Mouse (Mus musculus) cortical plate, adult 2 months (tissue): Measurements from ENCODE around the gene Vcam1. TPM values are rescaled to one million over a fixed set of nuclear protein-coding genes. Genes with fewer than 3 reads are reported as not detected.
A peak's percentile ranks its signal among the peaks of the same experiment; 100 is the strongest.

ENCODE experiments used
- H3K27ac ChIP-seq: fragments of 200-500 bp; 2 replicates; pipeline ENCODE4 v1.5.1; 2012; ENCODE audit warnings: low read length, control low read depth, inconsistent platforms; ENCODE audit not compliant: insufficient read depth
- H3K4me1 ChIP-seq: fragments of 200-500 bp; 2 replicates; pipeline ENCODE4 v1.6.1; 2011; ENCODE audit warnings: low read length; ENCODE audit not compliant: control insufficient read depth, insufficient read depth
- H3K4me3 ChIP-seq: fragments of 200-500 bp; 2 replicates; pipeline ENCODE4 v1.5.1; 2011; ENCODE audit warnings: mild to moderate bottlenecking, low read length, control low read depth; ENCODE audit not compliant: insufficient read depth
- CTCF ChIP-seq: fragments of 200-500 bp; IDR thresholded peaks from 2 replicates; pipeline ENCODE4 v1.5.1; 2011; ENCODE audit warnings: mild to moderate bottlenecking, control low read depth, low read length; ENCODE audit not compliant: insufficient read depth; ENCODE audit errors: extremely low read depth
- POLR2A ChIP-seq: fragments of 200-500 bp; IDR thresholded peaks from 2 replicates; pipeline ENCODE4 v1.6.1; 2011; ENCODE audit warnings: mild to moderate bottlenecking, low read length, control low read depth; ENCODE audit not compliant: insufficient read depth; ENCODE audit errors: extremely low read depth
- polyA plus RNA-seq: library from polyadenylated mRNA; depleted of rRNA; stranded (reverse); fragments of >200 nt; gene quantifications from 2 replicates; pipeline ENCODE4 v1.2.3, GENCODE M21; 2012; rRNA removed

Vcam1 gene
- 17.3 and 17.5 TPM in 2 replicates for polyA plus RNA-seq

- TF ChIP-seq CTCF (no peak), POLR2A (0 out of 2 replicates have a peak, but pooled peaks have one; percentile 28)
- H3K4me1 ChIP-seq: no peaks in the 10 kb centered on the region
- no peak within 1 kb of the TSS for H3K27ac ChIP-seq
- peak within 1 kb of the TSS; percentile 36 for H3K4me3 ChIP-seq
These were observed at the start of gene Vcam1 for GRCm38 (mm10) chr3:116129259-116129738. Vcam1 (minus strand) TSS chr3:116129688.

GRCm38 (mm10) chr3:116175106-116175505 is 45.6 kb upstream of the Vcam1 start:
- H3K4me1 ChIP-seq: no peaks in the 10 kb centered on the region
- TF ChIP-seq POLR2A (no peak), CTCF (no peak)
- no peak overlapping the region for H3K4me3 ChIP-seq
- no peak overlapping the region for H3K27ac ChIP-seq

GRCm38 (mm10) chr3:116171461-116171860 is 42.0 kb upstream of the Vcam1 start:
- TF ChIP-seq CTCF (no peak), POLR2A (no peak)
- Histone ChIP-seq H3K4me3 (no peak overlapping the region), H3K4me1 (no peaks in the 10 kb centered on the region), H3K27ac (no peak overlapping the region)

DNA sequence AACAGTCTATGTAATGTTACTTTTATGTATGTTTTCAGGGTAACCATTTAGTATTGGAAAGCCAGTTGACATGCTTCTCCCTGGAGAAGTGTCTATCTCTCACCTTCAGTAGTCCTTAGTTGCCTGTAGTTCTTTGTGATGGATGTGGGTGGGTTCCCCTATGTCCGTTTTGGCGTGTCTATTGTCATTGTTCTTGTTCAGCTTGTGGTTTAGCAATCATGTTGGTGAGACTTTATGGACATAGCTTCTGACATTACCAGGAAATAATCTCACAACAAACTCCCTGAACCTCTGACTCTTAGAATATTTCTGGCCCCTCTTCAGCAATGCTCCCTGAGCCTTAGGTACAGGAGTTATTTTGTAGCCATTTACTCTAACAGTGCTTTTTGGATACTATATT is 38.6 kb upstream of the Vcam1 start:
- Histone ChIP-seq H3K4me1 (no peaks in the 10 kb centered on the region; the same call in 1 of the 2 replicates), H3K27ac (no peak overlapping the region), H3K4me3 (no peak overlapping the region)
- TF ChIP-seq POLR2A (no peak), CTCF (no peak)

DNA sequence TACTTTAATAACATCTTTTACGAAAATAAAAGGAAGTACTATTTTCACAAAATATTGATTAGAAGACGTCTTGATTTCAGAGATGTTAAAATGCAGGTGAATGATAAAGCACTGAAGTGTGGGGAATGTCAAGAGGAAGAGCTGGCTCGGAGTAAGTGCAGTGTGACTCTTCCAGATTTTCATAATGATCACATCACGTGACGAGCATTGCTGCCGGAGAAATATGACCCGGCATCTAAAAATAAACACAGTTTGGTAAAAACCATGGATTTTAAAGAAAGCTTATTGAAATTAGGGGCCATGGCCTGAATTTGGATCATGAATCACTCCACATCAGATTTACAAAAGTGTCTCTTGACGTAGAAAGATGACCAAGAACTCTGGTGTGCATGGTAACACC is 36.8 kb upstream of the Vcam1 start:
- TF ChIP-seq POLR2A: no peak
- TF ChIP-seq CTCF: no peak
- no peaks in the 10 kb centered on the region; the same call in 1 of the 2 replicates for H3K4me1 ChIP-seq
- H3K4me3 ChIP-seq: no peak overlapping the region
- no peak overlapping the region for H3K27ac ChIP-seq

GRCm38 (mm10) chr3:116165030-116165429 is 35.5 kb upstream of the Vcam1 start:
- H3K4me1 ChIP-seq: no peaks in the 10 kb centered on the region; the same call in 1 of the 2 replicates
- no peak overlapping the region for H3K4me3 ChIP-seq
- TF ChIP-seq CTCF (no peak), POLR2A (no peak)
- no peak overlapping the region for H3K27ac ChIP-seq

DNA sequence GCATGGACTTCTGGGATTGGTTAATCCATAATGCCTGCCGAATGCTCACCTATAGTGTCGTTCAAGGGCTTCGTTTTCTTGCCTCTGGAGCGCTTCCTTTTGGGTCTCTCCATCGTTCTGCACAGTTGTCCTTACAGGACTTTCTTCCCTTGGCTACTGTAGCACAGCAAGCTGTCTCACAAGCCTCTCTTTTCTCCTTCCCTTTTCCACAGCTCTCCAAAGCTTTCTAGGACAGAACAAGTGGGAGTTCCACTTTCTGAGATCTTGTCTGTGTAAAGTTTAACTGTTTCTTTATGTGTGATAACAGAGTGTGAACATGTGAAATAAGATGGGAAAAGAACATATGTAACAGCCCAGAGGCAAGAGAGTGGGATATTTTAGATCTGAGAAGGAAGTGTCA is 34.0 kb upstream of the Vcam1 start:
- TF ChIP-seq CTCF (no peak), POLR2A (no peak)
- no peak overlapping the region for H3K4me3 ChIP-seq
- no peaks in the 10 kb centered on the region; the same call in 1 of the 2 replicates for H3K4me1 ChIP-seq
- H3K27ac ChIP-seq: no peak overlapping the region

DNA sequence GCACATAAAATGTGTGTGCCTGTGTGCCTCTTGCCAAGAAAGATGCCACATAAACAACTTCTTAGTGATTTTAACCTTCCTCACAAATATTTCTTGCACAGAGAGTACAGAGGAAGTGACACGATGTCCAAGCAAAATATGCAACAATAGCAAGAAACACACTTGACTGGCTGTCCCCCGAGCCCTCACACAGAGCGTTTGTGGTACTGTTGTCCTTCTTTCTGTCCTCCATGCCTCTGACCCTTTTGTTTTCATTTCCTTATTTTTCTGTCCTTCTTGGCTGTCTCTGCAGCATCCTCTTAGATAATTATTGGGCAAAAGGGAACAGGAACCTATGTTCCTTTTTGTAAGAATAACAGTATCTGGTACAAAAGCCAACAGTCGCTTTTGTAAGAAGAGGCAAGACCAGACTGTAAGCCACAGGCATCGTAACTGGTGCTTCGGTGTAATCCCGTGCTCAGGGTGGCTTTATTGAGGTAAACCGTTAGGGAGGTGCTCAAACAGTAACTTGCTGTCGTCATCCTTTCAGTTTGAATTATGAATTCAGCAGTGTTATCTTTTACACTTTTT is 32.7 kb upstream of the Vcam1 start:
- TF ChIP-seq CTCF: no peak
- no peak overlapping the region for H3K4me3 ChIP-seq
- H3K27ac ChIP-seq: no peak overlapping the region
- H3K4me1 ChIP-seq: no peaks in the 10 kb centered on the region; the same call in 1 of the 2 replicates

DNA sequence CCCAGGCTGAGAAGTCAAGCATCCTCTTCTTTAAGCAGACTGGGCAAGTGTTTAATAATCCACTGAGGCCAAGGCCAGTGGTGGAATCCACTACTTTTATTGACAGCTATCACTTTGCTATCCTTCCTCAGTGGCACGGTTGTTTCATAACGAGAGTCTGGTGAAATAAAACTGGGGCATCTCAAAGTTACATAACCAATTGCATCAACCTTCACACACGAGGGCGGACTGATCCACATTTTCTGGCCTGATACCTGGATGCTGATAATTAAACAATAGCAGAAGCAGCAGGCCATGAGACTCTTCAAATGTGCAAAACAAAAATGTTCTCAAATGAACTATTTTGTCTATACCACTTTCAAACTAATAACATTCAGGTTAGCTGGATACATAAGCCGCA is 29.9 kb upstream of the Vcam1 start:
- no peak overlapping the region for H3K4me3 ChIP-seq
- no peaks in the 10 kb centered on the region; the same call in 1 of the 2 replicates for H3K4me1 ChIP-seq
- TF ChIP-seq POLR2A (no peak), CTCF (no peak)
- no peak overlapping the region for H3K27ac ChIP-seq

DNA sequence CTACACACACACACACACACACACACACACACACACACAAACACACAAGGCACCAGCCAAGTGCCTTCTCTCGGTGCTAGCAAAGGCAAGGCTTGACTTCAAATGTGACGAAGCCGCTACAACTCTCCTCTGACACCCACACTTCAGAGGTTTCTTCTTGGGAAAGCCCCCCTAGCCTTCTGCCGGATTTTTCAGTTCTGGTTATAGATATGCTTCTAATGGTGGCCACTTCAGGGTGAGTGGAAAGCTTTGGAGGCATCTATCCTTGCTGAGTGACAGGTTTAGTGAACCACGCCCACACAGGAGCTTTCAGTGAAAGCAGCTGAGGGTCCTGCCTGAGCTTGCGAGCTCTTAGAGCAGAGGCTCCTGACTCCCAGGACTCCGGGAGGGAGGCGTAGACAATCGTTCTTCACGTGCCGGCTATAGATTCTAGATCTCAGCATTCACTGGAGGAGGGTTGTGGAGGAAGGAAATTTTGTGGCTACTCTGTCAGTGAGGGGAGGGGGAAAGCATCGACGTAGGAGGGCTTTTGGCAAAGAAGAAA is 28.0 kb upstream of the Vcam1 start:
- Histone ChIP-seq H3K4me1 (no peaks in the 10 kb centered on the region), H3K4me3 (no peak overlapping the region), H3K27ac (no peak overlapping the region)
- no peak for TF ChIP-seq POLR2A
- no peak for TF ChIP-seq CTCF
